Mouse (Mus musculus) monocyte, adult 5-6 weeks (primary cell): ENCODE data around the gene Maml3. TPM values are rescaled to one million over a fixed set of nuclear protein-coding genes. Genes with fewer than 3 reads are reported as not detected.
A peak's percentile ranks its signal among the peaks of the same experiment; 100 is the strongest.

Experiments
- ATAC-seq: fragments of 153-309, 156-312 bp; replicated peaks from 2 replicates; pipeline ENCODE4 v1.8.0; 2017; ENCODE audit warnings: mild to moderate bottlenecking; ENCODE audit not compliant: low TSS enrichment, insufficient number of reproducible peaks, severe bottlenecking, poor library complexity, low FRiP score
- total RNA-seq: library from RNA; stranded (forward); fragments of 200-1000, 200-491, 200-594 nt; gene quantifications from 3 replicates; pipeline ENCODE4 v1.2.3, GENCODE M21; 2017

The Maml3 gene
- total RNA-seq, 1 experiment from 2014 or later = 8.5 TPM

GRCm38 (mm10) chr3:52099286-52099685, 5.6 kb downstream of the Maml3 start:
- ATAC-seq = no peak

GRCm38 (mm10) chr3:52091261-52091797, 13.5 kb downstream of the Maml3 start:
- no peak for ATAC-seq

DNA sequence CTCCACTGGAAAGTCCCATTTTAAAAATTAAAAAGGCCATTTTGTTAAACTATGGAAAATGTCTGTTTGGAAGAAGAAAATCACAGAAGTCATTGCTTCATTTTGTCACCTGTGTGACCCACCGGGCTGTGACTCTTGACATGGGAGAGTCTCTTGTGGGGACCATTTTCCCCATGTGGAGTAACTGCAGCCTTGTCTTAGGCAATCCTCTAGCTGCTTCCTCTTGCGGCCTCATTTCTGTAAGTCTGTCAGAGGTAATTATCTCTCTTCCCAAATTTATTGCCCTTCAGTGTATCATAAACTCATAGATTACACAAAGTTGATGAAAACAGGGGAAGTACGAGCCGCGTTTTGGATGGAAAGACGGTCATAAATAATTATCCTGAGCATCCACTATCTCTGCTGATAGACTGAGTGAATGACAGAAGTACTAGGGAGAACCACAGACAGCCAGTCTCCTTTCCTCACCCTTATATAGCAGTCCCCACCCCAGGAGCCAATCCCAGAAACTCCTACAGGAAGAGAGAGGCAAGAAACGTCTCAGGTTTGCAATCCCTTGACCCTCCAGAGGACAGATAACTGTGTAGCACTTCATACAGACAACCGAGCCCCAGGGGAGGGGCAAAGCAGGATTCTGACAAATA, 14.5 kb downstream of the Maml3 start:
- peak; percentile 38; the same call in 1 of the 2 replicates for ATAC-seq

- ATAC-seq = peak; percentile 91
Observed at GRCm38 (mm10) chr3:52088458-52089341, 16.2 kb downstream of the Maml3 start.

DNA sequence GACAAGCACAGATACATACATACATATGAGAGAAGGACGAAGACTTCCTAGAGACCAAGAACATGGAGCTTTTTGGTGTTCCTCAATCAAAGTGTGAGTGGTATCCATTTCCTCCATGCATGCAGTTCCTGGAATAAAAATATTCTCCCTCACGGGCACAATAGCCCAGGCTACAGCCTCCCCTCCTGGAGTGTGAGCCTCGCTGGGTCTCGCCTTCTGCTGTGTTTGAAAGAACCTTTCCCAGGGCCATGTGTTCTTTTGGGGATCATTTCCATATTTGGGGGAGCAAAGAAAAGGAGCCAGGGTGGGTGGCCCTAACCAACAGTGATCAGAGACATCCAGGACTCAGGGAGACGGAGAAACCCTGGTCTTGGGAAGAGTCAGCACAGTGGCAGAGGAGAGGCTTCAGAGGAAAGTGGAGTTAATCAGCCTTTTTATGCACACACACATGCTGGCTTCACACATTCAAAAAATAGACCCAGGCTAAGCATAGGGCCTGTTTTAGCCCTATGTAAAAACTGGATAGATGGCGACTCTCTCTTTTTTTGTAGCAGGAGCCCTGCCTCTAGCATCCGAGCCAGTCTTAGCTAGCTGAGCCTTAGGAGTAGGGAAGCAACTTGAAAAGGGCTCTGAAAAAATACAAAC, 17.1 kb downstream of the Maml3 start:
- ATAC-seq = no peak

- no peak for ATAC-seq
Observed at GRCm38 (mm10) chr3:52078763-52079162, 26.1 kb downstream of the Maml3 start.

- ATAC-seq = no peak
Observed at GRCm38 (mm10) chr3:52073959-52074358, 30.9 kb downstream of the Maml3 start.

DNA sequence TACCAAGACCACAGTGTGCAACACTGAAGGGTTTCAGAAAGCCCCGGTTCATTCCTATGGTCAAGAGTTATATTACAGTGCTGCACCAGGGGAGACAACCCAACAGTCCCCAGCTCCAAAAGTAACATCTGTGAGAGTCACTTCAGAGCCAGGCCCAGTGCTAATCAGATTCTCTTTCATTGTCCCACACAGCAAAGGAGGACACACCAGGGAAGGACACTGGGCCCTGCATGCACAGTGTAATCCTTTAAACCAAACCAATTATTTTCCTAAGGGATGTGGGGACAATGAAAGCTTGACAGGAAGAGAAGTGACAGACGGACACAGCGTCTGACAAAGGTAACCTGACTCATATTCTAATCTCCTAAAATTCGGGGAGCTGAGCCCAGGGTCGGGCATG, 32.9 kb downstream of the Maml3 start:
- no peak for ATAC-seq

GRCm38 (mm10) chr3:52070163-52070478, 34.8 kb downstream of the Maml3 start:
- no peak for ATAC-seq

DNA sequence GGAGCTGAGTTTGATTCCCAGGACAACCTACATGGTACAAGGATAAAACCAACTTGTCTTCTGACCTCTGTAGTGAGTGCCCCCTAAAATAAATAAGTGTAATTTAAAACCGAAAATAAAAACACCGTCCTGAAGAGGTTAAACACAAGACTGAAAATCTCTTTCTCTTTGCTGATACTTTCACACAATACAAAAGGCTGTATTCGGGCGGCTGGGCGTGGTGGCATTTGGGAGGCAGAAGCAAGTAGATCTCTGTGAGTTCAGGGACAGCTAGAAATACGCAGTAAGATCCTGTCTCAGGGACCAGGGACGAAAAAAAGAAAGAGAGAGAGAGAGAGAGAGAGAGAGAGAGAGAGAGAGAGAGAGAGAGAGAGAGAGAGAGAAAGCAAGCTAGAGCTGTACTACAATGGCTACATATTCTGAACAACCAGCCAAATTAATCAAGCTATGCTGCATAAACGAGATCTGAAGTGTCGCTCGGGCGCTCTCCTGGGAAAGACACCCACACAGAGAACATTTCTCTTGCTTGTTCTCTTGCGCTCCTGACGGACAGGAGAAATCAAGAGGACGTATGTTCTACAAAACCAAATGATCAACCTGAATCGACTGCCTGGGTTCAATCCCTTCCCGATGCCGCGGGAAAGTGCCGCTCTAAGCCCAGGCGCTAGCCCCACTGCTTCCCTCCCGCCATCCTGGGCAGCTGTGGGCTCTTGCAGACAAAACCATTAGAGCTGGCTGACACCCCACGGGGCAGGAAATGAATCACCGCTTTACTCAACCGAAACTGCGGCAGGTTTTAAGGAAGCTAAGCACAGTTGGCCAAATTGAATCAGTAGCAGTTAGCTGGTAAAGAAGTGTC, 35.3 kb downstream of the Maml3 start:
- ATAC-seq = peak; percentile 94

DNA sequence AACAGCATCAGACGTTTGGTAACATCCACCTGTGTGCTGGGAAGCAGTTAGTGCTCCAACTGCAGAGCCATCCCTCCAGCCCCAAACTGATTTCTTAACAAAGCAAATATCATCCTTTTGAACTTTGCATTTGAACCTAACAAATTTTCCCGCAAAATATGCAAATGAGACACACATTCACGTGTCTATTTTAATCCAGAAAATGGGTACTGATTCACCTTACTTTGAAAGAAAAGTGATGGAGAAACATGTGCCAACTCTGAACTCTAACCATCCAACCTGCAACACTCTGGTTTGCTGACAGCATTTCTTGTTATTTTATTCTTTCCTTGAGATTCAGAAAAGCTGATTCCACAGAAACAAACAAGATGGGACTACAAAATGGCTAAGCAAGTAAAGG, 36.0 kb downstream of the Maml3 start:
- ATAC-seq = no peak

DNA sequence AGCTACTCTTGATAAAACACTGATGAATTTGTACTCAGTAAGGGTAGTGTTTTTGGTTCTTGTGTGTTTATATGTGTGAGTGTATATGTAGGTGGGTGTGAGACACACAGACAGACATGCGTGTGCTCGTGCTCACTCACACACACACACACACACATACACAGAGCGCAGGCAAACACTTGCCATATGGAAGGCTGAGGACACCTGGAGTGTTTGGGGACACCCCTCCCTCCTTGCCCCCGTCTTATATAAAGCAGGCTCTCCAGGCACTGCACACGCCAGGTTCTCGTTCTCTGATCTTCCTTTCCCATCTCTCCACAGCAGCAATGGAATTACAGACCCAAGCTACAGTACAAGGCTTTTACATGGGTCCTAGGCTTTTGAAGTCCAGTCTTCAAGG, 37.7 kb downstream of the Maml3 start:
- no peak for ATAC-seq

GRCm38 (mm10) chr3:52066142-52066541, 38.7 kb downstream of the Maml3 start:
- ATAC-seq = peak; percentile 73

DNA sequence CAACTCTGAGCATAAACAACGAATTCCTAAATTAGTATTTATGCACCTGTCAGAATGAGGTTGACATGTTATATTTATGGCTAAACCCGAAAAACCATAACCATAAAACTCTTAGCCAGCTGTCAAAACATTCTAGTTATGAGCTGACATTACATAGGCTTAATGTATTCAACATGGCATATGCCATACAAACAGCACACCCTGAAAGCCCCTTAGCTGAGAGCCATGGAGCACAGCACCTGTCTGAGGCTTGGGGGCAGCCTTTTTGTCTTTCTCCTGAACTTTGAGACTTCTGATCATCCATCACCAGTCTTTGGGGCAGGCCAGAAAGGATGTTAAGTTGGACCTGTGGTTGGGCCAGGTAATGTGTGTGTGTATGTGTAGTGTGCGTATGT, 41.6 kb downstream of the Maml3 start:
- ATAC-seq = no peak

DNA sequence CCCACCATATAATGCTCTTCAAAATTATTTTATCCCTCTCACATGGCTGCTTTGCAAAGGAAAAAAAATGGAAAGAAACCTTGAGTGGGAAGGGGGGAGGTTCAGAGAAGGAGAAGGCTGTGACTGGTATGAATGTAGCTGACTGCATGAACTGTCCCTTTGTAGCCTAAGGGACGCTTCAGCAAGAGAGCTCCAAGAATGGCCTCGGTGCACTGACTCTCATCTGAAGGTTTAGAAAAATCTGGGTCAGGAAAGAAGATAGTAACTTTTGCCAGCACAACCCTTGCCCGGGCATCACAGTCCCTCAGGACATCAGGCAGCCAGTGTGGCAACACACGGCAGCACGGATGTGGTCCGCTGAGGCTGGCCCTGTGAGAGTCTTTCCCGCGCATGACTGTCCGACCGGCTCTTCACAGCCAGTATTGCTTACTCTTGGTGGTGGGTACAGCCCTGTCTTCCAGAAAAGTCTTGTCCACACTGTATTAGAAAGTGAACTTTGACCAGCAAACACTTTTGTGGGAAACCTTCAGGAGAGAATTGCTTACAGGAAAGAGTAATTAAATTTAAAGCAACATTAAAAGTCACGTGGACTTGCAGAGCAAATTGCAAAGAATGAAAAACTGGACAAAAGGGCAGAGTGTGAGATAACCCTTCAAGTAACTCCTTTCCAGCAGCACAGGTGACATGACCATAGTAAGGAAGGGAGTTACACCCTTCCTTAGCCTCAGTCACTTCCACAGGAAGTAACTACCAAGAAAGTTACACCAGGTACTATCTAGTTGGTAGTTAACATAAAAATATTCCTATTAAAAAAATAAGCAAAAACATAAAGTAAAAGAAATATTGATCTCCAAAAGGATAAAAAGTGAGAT, 42.3 kb downstream of the Maml3 start:
- no peak for ATAC-seq

GRCm38 (mm10) chr3:52061472-52062388, 43.1 kb downstream of the Maml3 start:
- no peak for ATAC-seq

- no peak for ATAC-seq
Observed at GRCm38 (mm10) chr3:52060886-52061285, 44.0 kb downstream of the Maml3 start.
